Mouse (Mus musculus) ovary, adult 18-20 months (tissue): ENCODE measurements around the gene Klhl2.

Experiments
- DNase-seq: peaks from one replicate; pipeline ENCODE4 v3.0.0; 2022; ENCODE audit warnings: low spot score, mixed read lengths

Gene Klhl2

GRCm38 (mm10) chr8:64849897-64850541, at the start of gene Klhl2:
TSS of gene Klhl2 (minus strand) at chr8:64850017.
- peak; percentile 73 for DNase-seq

- DNase-seq = no peak
Observed at GRCm38 (mm10) chr8:64898710-64899109, 48.9 kb upstream of the Klhl2 start.

GRCm38 (mm10) chr8:64896731-64897130, 46.9 kb upstream of the Klhl2 start:
- no peak for DNase-seq

- DNase-seq = peak; percentile 67
Observed at GRCm38 (mm10) chr8:64880619-64881200, 30.9 kb upstream of the Klhl2 start.

- no peak for DNase-seq
Observed at GRCm38 (mm10) chr8:64877630-64878312, 28.0 kb upstream of the Klhl2 start.

DNA sequence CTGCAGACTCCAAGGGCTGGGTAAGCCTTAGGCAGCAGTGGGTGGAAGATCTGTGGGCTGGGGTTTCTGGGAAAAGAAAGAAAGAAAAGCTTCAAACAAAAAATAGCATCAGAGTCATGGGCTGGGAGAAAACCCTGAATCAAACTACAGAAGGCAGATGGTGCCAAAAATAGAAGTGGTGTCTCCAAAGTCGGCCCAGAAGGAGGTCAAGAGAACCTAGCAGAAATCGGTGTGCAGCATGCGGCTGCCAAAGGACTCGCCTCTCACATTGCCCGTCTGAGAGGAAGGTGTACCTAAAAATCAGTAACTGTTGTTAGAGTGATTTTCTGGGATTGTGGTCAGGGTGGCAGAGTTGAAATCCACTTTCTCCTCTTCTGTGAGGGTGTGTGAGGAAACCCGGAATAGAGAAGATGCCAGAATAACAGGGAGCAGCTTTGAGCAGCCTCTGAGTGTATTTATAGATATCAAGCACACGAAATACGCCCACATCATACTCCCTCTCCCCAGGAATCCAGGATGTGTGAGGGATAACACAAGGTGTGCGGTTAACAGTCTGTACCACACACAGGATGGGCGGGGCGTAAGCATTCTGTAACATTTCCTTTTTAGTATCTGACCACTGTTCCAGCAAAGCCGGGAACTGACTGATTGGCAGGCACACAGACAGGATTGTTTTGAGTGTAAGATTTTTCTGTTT, 21.8 kb upstream of the Klhl2 start:
- no peak for DNase-seq

DNA sequence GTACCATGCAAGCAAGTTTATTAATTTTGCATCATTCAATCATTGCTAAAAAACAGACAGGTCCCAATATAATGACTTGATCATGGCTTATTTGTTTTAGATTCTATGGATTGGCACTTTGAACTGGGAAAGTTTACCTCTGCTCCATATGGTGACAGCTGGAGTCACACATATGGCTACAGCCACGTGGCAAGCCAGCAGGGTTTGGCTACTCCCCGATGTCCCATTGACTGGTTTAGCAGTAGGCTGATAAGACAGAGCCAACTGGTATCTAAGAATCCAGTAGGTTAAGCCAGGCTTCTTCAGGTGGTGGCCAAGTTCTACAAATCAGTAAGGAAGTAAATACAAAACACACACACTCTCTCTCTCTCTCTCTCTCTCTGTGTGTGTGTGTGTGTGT, 20.4 kb upstream of the Klhl2 start:
- no peak for DNase-seq

DNA sequence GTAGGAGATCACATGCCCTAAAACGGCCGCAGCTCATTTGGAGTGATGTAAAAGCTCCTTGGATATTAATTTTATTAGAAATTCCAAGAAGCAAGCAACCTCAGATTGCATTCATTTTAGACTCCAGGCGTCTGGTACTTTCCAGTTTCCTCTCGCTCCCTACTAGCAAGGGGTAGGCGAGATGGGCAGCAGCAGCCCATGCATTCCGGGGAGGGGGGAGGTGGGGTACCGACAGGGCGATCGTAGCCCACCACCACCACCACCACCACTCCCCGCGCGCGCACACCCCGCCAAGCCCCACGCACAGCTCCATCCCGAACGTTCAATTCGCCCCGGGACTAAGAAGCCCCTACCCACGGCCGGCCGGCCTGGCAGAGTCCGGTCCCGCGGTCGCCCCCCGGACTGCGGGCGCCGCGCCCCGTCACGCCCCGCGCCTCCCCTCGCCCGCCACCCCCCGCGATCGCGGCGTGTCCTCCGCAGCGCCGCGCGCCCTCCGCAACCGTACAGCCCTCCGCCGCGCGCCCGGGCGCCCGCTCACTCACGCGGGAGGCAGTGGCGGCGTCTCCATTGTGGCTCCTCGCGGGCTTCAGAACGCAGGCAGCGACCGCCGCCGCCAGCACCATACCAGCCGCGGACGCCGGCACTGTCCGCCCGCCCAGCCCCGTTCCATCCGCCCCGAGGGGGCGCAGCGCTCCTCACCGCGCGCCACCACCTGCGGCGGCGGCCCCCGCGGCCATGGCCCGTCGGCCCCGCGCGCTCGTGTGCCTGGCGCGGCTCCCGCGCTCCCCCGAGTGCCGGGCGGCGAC, 523 bp downstream of the Klhl2 start:
- DNase-seq = no peak

- DNase-seq = no peak
Observed at GRCm38 (mm10) chr8:64848245-64848785, 1.5 kb downstream of the Klhl2 start.

DNA sequence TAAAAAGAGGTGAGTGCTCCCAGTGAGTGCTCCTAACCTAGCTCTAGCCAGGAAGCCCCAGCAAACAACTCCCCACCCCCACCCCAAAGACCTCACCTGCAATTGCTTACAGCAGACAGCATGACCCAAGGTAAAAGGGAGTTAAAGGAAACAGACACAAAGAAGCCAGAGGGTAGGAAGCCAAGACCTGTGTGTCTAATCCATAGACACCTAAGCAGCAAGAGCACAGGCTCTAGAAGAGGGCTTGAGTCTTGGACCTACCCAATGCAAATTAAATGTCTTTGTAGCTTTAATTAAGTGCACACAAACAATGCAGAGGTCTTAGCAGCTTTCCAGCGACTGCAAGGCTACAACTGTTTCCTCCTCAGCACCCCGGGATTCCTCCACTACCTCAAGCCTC, 2.2 kb downstream of the Klhl2 start:
- no peak for DNase-seq

DNA sequence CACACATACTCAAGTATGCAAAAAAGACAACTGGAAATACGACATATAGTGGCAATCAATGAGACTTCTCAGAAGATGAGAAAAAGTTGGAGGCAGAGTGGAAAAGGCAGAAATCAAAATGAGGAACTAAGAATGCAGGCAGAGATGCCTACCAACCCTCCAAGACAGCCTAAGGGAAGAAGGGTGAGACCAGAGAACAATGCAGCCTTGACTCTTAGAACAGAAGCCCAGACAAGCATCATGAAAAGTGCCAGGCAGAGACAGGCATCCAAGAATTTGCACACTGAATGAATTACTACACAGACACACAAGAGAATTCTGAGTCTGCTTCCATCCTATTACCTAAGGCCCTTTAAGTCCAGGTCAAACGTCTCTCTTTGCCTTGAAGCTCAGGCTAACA, 2.6 kb downstream of the Klhl2 start:
- DNase-seq = no peak

GRCm38 (mm10) chr8:64845314-64845713, 4.5 kb downstream of the Klhl2 start:
- DNase-seq = no peak

DNA sequence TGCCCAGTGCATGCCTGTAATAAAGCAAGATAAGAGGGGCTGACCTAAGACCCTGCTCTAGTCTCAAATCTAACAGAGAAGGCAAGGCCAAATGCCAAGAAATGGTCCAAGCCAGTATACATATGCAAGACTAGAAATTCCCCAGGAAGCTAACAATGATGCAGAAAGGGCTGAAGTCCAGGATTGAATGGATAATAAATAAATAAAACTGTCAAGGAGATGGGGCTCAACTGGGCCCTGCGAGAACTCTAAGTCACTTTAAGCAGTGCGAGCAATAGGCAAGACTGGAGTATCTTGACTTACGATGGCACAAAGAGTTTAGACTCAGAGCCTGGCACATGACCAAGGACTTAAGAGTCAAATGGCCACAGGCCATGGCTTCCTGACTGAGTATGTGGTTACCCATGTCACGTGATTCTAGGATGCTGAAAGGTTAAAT, 5.8 kb downstream of the Klhl2 start:
- no peak for DNase-seq

DNA sequence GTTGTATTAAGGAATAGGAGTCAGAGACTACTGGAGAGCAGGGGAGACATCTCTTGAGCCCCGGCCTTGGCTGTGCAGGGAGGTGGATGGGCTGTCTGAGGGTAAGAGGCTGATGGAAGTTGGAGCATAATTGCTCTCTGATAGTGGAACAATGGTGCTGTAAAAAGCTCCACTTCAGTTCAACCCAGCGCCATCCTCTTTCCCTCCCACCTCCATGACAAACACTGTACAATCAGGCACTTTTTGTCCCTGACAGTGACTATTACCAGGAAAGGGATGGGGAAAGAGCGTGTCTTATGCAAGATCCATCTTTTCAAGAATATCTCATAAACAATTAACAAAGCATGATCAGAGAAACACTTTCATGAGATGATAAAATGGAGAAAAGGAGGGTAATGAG, 6.6 kb downstream of the Klhl2 start:
- no peak for DNase-seq

GRCm38 (mm10) chr8:64841747-64842406, 7.9 kb downstream of the Klhl2 start:
- peak; percentile 63 for DNase-seq

GRCm38 (mm10) chr8:64839628-64840027, 10.2 kb downstream of the Klhl2 start:
- DNase-seq = no peak

DNA sequence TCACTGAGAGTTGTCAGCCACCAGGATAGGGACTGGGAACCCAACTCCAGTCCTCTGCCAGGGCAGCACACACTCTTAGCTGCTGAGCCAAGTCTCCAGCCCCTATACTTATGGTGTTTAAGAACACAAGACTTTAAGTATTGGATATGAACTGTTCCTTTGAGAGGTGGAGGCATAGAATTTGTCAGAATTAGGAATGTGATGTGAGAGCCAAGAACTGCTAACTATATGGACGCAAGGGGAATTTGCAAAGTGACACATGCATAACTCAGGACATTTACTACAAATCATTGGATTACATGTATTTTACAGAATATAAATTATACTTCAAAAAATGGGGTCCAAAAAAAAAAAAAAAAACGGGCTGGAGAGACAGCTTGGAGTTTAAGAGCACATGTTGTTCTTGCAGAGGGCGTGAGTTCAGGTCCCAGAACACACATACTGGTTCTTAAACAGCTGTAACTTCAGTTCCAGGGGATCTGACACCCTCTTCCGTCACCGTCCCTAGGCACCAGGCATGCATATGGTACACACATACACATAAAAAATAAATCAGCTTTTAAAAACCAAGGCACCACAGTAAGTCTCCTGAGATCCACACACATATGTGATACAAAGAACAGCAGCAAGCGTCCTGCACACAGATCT, 14.2 kb downstream of the Klhl2 start:
- no peak for DNase-seq

GRCm38 (mm10) chr8:64834071-64834877, 15.5 kb downstream of the Klhl2 start:
- DNase-seq = no peak

DNA sequence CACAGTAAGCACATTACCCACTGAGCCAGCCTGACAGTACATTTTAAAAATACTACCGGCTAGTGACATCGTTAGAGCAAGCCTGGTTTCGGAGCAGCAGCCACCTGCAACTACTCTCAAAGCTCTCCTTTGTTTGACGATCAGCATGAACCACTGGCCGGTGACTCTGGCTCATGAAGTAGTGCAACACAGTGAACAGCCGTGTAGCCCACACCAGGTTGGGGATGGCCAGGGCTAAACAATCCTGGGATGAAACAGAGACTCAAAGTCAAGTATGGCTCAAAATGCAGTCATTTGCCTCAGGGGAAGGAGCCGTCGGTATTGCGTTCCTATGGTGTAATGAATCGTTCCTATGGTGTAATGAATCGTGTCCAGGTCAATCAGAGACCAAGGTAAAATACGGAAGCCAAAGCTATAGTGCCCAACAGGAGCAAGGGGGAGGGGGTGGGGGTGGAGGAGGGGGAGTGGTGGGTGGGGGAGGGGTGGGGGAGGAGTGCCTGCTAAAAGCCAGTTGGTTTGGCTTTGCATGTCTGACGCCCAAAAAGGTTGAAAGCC, 17.2 kb downstream of the Klhl2 start:
- DNase-seq = no peak
